Mouse (Mus musculus) heart, adult 18-20 months (tissue): ENCODE results near the gene Lrrc4. TPM values are rescaled to one million over a fixed set of nuclear protein-coding genes. Genes with fewer than 3 reads are reported as not detected.

Experiments
- DNase-seq, 2 experiments: peaks; one replicate each; pipeline ENCODE4 v3.0.0; 2021 to 2022; ENCODE audit warnings: mixed read lengths in 1 of 2
- total RNA-seq, 2 experiments: library from RNA; stranded (reverse); gene quantifications; 2 replicates each; pipeline ENCODE4 v1.2.3; 2021

Lrrc4 gene
- total RNA-seq, 2 experiments from 2014 or later, result 0.54 to 0.65 TPM

DNA sequence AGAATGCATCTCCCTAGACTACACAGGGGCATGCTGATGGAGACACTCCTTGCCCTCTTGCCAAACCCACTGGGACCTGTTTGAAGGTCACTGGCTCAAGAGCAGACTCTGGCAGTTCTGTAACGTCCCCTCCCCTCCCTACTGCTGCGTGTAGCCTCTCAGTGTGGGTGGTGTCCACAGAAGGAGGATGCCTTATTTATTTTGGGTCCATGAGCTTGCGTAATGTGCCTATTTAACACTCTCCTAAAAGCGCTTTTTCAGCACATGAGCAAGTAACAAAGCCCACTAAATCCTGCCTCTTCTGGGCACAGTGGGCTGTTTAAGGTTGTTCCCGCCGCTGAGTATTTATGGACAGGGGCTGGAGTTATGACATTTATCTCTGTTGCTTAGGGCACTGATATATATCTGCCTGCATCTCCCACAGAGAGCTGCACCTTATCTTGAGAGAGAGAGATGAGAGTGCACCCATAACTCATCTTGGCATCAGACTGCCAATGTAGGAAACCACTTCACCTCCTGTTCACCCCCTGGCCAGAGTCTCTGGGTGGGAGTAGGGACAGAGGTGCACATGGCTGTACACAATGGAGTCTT, 63.6 kb downstream of the Lrrc4 start:
- peak in 1 of 2 experiments; percentile 18 for DNase-seq

- DNase-seq, result peak in 1 of 2 experiments; percentile 13
These were observed 64.9 kb downstream of the Lrrc4 start for GRCm38 (mm10) chr6:28766622-28767021.

- DNase-seq, result no peak
These were observed 69.3 kb downstream of the Lrrc4 start for GRCm38 (mm10) chr6:28762132-28762775.

GRCm38 (mm10) chr6:28761728-28762127, 69.8 kb downstream of the Lrrc4 start:
- no peak for DNase-seq

DNA sequence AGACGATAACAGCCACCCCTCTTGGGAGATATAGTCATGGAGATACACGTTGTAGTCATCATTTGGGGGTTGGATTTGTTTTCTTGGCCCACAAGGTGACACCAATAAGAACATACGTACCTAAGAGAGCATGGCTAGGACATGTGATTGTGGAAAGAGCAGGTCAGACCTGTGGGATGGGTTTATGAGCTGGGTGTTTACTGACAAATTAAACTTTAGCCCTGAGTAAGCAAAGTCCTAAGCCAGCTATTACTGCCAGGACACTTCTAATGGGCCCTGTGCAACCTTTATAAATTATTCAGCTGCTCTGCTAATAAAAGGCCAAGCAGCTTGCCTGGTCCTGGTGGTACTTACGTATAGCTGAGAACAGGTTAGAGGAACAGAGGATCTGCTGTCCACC, 73.3 kb downstream of the Lrrc4 start:
- DNase-seq, result no peak

DNA sequence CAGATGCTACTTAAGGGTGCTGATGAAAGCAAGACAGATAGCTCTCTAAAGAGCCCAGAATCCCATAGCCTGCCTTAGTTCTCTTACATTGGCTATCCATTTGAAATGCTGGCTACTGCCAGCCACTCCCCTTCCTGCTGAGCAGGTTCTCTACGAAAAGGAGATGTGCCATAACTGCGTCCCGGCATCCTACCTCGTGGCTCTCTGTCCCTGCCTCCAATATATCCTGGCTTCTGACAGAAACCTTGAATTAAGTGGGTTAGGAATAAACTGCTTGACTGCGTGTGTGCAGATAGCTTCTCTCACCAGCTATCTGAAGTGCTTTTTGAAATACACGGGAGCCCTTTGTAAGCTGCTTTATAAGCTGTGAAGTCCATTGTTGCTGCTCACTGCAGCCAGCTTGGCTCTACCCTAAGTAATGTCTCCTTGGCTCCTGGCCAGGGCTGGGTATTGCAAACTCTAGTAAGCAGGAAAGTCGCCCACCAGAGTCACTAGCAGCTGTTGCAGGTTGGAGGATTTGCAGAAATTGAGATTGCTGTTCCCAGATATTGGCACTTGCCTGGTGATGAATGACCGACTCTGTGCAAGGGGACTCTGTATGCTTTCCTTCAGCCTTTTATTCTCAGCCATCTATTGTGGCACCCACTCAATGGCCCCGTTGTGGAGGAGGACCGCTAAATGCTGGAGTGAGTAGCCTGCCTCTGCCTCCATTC, 75.1 kb downstream of the Lrrc4 start:
- DNase-seq, result peak in 1 of 2 experiments; percentile 20

- no peak for DNase-seq
These were observed 77.2 kb downstream of the Lrrc4 start for GRCm38 (mm10) chr6:28754127-28754898.

- DNase-seq, result no peak
These were observed 77.9 kb downstream of the Lrrc4 start for GRCm38 (mm10) chr6:28753681-28754080.

GRCm38 (mm10) chr6:28753217-28753616, 78.3 kb downstream of the Lrrc4 start:
- DNase-seq, result no peak

DNA sequence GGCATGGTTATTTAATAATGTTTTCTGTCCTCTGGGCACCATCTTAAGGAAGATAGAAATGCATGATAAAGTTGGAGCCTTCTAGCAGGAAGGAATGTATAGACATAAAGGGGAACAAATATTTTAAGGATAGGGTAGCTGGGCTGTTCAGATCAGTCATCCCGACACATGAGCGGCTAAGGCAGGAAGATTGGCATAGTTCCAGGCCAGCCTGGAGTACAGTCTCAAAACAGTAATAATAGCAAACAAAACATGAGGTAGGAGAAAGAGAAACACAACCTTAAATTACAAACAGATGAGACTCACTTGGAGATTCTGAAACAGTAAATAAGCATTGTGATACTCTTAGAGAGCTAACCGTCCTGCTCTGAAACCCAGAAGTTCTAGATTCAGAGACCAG, 80.4 kb downstream of the Lrrc4 start:
- no peak for DNase-seq

GRCm38 (mm10) chr6:28749224-28749623, 82.3 kb downstream of the Lrrc4 start:
- DNase-seq, result no peak

DNA sequence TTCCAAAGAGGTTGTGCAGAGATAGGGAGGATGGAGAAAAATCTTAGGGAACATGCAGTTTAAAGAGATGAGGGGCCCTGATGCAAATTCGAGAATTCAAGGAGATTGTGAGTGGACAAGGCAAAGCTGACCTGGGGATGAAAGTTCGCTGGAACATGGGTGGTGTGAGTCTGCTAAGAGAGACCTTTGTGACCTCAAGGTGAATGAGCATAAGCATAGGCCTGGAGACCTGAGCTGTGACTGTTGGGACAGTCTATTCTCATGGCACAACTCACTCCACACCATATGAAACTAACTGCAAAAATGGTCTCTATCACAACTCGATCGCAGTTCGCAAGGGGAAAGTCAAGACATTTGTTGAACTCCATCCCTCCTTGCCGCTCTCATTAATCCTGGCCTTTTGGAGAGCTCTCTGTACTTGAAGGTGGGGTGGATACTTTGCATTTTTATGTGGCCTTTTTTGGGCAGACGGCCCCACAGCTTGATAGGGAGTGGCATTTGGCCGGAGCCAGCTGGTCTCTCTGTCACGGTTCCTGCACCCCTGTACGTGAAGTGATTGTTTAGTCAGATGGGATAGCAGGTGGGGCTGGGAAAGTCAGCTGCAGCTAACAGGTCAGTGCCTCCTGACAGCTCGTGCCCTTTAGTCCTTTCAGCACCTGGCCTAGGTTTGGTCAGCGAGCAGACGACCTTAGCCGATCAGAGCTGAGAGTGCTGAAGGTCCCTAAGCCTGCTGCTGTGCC, 83.4 kb downstream of the Lrrc4 start:
- no peak for DNase-seq

DNA sequence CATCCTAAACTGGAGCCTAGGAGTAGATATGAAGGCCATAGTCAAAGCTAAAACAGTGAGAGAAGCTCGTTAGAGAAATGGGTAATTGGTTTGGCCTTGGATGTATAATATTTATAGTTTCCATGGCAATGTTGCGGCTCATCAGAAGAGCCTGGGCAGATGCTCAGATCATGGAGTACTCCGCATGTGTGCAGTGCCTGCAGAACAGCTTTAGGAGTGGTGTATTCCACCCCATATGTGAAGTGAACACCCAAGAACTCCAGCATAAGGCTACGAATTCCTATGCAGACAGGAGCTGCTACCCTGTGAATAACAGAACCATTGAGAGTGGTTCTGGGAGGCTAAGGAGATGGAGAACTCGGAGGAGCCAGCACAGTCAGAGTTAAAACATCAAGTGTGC, 84.5 kb downstream of the Lrrc4 start:
- no peak for DNase-seq

- DNase-seq, result no peak
These were observed 85.7 kb downstream of the Lrrc4 start for GRCm38 (mm10) chr6:28745864-28746263.

DNA sequence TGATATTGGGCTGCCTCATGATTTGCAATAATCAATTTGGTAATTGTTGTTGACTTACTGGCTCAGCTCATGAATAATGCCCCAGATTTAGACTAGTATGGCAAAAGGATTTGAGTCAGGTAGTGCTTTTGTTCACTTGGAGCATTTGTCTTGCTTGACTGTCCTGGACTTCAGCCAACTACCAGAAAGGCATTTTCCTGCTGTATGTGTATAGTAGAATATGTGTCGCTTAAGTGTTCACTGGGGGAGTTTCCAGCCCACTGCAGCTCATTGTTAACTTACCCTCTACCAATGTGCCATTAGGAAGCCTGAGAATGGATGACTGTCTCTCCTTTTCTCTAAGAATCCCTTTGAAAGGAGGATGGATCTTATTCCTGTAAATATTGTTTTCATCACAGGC, 88.0 kb downstream of the Lrrc4 start:
- no peak for DNase-seq

GRCm38 (mm10) chr6:28737601-28738000, 93.9 kb downstream of the Lrrc4 start:
- DNase-seq, result no peak

DNA sequence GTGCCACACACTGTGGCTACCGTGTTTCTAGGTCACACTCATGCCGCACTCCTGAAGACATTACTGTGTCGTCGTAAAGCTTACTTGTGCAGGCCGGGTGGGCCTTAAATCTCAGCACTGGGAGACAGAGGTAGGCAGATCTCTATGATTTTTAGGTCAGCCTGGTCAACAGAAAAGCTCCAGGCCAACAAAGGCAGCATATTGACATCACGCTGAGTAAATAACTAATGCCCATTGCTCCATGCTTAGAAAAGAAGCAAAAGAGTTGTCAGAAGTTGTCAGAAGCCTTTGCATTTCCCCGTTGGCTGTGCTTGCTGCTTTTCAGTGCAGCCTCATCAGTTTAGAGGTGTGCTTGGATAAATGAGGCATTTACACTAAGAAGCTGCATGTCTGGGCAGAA, 94.9 kb downstream of the Lrrc4 start:
- DNase-seq, result no peak

- no peak for DNase-seq
These were observed 96.4 kb downstream of the Lrrc4 start for GRCm38 (mm10) chr6:28735116-28735515.

DNA sequence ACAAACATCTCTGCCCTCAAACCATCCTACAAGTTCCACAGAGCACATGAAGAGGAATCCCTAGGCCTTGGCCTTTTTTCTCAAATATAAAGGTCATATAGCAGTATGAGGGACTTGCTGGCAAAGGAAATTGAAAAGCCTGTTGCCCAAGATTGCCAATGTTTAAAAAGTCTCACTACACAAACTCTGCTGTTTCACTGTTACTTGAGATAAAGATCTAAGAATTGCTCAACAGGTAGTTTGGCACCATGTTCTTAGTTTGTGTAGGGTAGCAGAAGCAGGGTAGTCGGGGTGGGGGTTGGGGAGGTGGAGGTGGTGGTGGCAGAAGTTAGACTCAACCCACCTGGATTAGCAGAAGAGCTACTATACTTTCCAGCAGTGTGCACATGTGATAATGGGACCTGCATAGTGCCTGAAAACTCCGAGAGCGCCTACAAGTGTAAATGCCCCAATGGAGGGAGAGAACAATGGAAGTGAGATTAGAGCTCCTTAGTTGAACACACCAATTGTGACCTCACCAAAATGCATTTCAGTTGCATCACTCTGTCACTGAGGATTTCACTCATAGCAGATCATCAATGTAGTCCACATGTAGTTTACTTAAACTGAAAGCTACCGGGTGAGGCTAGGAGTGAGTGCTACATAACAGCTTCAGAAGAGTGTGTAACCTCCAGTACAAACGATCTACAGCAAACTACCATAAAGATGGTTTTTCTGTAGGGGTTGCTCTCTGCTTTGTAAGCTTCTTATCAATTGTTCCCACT, 97.5 kb downstream of the Lrrc4 start:
- no peak for DNase-seq

DNA sequence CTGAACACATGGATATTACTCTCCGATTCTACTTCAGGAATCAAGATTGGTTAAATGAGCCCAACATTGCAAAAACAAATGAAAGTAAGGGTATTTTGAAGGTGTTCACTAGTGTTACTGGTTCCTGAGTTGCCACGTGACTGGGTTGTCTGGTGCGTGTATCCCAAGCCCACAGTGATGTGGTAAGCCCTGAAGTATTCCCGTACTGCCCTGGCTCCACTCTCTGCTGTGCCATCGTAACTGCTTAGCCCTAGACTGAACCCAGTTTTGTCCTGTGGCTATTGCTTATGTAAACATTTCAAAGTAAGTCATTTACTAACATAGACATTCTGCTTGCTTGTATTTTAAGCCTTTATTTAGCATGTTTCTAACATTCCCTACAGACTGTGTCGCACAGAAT, 100.3 kb downstream of the Lrrc4 start:
- no peak for DNase-seq

- no peak for DNase-seq
These were observed 101.9 kb downstream of the Lrrc4 start for GRCm38 (mm10) chr6:28729649-28730048.
